Mouse (Mus musculus) lung, postnatal 10 days (tissue): ENCODE results near the gene Aurkb.
"Not testable (repeated sequence)": the region's sequence is repeated elsewhere in the genome, so short reads cannot be mapped to it uniquely, and the experiment has no call there.

Experiments used
- DNase-seq: peaks from one replicate; pipeline ENCODE4 v3.0.0; 2021

Gene Aurkb

DNA sequence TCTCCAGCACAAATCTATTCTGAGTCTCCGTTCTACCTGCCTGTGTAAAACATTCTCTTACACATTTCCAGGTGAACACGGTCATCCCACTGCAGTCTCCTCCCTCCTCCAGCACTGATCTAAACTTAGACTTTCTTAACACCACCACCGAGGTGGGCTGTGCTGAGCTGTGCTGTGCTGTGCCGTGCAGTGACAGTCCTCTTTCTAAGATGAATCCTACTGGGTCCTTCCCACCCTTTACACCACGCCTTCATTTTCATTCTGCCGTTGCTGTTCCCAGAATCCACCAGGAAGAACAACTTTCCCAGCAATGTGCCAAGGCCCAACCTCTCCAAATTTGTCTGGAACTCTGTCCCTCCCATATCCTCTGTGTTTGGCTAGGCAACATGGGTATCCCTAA is 40.9 kb downstream of the Aurkb start:
- DNase-seq, result no peak

DNA sequence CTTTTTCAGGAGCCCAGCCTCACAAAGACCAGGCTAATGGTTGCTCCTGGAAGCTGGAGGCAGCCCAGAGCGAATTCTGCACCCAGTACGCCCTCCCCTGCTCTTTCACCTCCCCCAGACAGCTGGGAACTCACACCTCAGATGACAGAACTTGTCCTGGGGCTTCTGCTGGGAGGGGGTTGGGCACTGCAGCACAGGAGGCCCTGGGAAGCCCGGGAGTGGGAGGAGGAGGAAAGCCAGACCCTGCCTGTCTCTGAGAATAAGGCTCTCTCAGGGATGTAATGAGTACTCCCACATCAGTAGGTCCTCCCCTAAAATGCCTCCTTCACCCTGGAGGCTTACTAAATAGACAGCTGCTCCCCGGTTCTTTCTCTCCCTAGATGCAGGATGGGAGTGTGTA is 41.6 kb downstream of the Aurkb start:
- DNase-seq, result no peak

DNA sequence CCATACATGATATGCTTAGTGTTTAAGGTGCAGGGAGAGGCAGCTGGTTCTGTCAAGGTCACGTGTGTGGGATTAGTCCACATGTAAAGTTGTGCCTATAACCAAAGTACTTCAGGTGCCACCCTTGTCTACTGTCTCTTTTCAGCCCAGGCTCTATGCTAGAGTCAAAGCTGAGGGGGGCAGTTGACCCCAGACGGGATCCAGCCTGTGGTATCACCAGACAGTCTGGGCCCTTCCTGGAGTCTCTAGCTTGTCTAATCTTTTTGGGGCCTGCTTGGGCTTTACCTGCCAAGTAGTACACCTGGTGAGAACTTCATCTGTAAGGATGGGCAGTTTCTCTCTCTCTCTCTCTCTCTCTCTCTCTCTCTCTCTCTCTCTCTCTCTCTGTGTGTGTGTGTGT is 42.1 kb downstream of the Aurkb start:
- DNase-seq, result no peak

DNA sequence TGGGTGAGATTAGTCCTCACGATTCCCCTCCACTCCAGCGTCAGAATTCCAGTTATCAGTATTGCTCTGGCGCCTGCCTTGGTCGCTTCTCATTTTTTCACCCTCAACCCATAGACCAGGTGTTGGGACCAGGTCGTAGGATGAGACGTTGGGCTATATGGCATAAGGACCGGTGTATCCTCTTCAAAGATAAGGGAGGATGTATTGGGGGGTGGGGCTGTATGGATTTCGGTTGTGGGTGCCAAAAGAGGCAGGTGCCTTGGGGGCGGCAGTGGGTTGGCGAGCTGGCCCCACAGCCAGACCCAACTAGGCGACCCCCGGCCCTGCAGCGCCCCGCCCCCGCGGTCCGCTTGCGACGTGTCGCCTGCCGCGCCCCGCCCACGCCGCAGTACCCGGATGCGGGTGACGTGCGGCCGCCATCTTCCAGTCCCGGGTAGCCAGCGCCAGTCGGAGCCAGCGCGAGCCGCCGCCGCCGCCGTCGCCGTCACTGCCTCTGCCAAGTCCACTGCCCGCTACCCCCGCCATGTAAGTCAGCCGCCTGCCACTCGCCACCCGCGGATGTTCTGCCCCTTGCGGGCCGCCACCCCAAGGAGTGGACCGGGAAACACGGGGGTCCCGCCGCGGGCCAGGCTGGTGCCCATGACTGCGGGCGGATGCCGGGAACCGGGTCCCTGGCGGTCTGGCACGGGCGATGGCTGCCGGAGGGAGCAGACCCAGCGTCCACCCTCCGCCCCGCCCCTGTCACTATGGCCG is 42.8 kb downstream of the Aurkb start, which contains the start of gene Vamp2:
TSS of gene Vamp2 (plus strand) at position 388 of the 753 bp plus-strand sequence.
- peak; percentile 93 for DNase-seq

DNA sequence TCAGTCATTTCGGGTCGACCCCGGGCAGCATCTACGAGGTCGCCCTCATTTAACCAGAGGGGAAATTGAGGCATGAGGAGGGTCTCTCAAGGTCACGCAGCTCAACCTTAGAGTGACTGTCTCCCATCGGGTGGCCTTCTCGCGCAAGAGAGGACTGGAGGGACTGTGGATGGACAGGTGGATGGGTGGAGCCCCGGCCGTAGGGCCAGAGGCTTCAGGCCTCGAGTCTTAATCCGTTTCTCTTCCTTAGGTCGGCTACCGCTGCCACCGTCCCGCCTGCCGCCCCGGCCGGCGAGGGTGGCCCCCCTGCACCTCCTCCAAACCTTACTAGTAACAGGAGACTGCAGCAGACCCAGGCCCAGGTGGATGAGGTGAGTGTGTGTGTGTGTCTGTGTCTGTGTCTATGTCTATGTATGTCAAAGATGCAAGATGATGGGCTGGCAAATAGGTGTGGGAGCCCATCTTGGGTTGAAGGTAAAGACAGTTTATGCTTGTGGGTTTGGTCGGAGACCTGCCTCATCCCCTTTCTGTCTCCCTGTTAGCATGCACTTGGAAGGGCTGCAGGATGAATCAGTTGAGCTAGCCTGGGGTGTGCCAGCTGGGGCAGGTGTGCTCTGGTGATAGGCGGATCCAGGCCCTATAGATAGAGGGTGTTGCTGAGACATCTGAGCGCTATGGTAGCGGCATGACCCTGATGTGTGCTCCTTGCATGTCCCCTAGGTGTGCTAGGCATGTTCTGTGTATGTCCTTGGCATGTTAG is 43.6 kb downstream of the Aurkb start:
- no peak for DNase-seq

DNA sequence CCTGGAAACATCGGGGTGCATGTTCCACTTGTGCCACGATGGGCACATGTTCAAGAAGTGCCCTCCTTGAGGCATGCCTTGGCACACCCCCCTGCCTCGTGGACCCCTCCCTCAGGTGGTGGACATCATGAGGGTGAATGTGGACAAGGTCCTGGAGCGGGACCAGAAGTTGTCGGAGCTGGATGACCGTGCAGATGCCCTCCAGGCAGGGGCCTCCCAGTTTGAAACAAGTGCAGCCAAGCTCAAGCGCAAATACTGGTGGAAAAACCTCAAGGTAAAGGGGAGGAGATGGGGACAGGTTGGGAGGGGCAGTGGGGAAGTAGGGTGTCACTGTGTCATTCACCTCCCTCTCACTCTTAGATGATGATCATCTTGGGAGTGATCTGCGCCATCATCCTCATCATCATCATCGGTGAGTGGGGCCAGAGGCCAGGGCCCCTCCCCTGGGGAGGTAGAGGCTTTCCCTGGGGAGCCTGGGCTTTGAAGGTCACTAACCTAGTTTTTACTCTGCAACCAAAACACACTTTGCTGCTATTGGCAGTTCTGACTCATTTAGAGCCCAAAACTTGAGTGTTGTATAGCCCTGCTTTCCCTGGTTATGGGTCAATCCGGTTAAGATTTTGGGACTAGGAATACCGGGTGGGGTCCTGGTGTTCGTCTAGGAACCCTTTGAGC is 44.3 kb downstream of the Aurkb start:
- no peak for DNase-seq

DNA sequence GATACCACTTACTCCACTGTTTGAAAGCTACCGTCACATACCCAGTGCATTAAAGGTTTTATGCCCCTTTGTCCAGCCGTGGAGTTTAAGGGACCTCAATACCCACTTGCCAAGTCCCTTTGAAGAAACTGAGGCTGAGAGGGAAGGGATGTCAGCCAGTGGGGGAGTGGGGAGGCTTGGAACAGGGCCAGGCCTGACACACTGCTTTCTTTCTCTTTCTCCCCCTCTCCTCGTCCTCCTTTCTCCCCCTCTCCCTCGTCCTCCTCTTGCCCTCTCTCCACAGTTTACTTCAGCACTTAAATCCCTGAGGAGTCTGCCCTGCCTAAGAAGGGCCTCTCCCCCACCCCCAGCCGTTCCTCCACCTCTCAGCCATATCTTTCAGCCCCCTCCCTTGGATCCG is 44.9 kb downstream of the Aurkb start:
- no peak for DNase-seq

DNA sequence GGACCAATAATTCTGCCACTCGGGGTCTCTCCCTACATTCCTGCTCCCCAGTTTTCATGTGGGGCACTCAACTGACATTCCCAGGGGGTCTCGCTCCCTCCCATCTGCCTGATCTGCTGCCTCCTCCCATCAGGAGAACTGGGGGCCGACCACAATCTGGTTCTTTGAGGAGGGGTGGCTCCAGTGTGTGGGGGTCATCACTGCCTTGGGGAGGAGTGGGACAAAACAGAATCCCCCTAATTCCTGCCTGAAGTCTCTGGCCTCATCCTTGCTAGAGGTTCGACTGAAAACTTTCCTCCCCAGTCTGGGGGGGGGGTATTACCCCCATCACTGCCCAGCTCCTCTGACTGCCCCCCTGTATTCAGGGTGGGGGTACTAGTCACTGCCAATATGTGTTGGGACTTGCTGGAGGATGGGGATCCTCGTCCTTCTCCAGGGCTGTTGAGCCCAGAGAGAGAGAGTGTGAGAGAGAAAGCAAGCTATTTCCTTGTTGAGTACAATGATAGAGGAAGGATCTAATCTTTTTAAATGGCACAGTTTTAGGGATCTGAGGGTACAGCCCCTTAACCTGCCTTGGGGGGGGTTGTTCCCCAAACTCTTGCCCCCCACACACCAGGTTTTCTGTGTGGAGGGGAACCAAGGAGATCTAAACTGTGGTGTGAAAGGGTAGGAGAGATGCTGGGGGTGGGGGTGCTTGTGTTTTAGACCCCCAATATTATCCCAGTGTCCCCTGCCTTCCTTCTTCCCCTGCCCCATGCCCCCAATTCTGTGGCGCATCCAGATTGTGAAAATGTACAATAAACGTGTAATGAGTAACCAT is 46.3 kb downstream of the Aurkb start:
- no peak for DNase-seq

DNA sequence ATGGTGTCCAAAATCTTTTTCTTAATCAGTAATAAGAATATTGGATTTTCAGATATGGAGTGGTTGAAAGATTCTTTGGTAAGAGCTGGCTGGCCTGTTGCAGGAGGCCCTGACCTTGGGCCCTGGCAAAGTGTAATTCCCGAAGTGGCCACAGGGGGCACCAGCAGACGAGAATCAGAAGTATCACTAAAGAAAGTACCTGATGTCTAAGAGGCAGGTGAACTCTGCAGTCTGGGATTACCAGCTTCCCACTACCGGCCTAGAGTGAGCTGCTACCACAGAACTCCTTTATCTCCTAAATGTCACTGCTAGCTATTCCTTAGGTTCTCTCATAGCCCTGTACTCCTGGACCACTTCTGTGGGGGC is 46.9 kb downstream of the Aurkb start:
- DNase-seq, result peak; percentile 92

DNA sequence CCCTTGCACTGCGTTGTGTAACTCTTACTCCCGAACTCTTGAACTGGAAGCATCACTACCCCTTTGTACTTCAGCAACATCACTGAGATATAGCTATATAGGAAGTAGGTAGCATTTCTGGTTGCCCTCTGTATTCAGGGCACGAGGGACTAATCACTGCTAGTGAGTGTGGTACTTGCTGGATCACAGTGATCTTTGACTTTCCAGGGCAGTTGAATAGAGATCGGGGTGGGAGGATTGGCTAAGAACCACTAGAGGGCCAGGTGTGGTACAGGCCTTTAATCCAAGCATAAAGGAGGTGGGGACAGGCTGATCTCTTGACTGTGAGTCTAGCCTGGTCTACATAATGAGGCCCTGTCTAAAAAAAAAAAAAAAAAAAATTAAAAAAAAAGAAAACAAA is 47.4 kb downstream of the Aurkb start:
- no peak for DNase-seq

DNA sequence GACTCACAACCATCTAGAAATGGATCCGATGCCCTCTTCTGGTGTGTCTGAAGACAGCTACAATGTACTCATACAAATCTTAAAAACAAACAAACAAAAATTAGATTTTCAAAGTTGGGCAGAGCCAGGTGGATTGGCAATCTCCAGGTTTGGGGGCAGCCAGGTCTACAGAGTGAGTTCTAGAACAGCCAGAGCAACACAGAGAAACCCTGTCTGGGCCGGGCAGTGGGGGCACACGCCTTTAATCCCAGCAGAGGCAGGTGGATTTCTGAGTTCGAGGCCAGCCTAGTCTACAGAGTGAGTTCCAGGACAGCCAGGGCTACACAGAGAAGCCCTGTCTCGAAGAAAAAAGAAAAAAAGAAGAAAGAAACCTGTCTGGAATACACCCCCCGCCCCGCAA is 48.4 kb downstream of the Aurkb start:
- not testable (repeated sequence) for DNase-seq

DNA sequence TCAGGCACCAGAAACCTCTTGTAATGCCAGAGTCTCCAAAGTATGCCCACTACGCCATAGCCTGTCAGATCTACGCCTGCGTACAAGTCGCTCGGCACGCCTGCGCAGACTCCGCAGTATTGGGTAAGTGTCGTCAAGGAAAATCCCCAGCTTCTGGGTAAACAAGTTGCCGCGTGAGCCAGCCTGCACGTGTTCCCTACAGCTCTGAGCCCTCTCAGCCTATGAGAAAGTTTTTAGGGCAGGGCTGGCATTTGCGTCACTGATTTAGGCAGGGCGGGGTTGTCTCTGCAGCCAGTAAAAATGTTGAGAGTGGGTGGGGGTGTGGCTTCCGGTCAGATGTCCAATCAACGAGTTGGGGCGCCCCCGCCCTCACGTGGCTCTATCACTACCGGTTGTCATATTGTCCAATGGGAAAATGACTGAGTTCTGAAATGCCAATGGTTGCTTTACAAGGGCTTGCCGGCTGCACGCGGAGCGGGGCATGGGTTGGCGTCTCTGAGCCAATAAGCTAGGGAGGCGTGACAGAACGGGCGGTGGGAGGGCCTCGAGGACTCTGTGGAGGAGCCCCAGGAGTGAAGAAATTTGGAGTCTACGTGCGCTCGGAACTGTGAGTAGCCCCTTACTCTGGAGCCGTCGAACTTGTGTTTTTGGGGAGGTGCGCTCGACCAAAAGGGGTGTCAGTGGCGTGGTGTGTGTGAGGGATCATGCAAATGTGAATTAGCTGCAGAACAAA is 49.4 kb downstream of the Aurkb start, which contains the start of gene Per1:
TSS of gene Per1 (plus strand) at position 521 of the 733 bp plus-strand sequence.
- peak; percentile 100 for DNase-seq

DNA sequence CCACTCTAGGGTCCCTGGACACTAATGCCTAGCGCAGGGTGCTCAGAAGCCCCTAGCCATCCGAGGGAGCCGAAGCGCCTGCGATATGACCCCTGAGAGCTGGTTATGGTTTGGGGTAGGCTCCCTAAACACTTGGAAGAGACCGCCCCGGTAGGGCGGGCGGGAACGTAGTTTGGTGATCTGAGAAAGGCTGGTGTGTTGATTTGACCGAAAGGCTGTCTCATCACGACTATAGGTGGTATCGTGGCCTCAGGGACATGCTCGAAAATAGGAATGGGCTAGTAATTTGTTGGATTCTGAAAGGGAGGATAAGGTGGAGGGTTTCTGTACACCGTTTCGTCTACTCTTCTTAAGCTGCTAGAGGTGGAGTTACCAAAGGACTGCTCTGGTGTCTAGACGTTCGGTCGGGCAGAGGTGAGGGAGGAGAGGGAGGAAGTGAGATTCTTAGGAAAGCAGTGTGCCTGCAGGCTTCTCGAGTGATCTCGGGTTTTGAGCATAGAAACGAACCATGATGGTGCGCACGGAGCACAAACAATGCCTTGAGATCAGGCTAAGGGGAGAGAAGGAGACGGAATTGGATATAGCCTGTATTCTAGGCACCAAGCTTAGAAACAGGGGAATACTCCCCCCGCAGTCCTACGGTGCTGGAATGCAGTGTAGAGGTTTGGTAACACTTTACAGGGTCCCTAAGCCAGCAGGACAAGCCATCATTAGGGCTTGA is 50.2 kb downstream of the Aurkb start:
- DNase-seq, result peak; percentile 69

DNA sequence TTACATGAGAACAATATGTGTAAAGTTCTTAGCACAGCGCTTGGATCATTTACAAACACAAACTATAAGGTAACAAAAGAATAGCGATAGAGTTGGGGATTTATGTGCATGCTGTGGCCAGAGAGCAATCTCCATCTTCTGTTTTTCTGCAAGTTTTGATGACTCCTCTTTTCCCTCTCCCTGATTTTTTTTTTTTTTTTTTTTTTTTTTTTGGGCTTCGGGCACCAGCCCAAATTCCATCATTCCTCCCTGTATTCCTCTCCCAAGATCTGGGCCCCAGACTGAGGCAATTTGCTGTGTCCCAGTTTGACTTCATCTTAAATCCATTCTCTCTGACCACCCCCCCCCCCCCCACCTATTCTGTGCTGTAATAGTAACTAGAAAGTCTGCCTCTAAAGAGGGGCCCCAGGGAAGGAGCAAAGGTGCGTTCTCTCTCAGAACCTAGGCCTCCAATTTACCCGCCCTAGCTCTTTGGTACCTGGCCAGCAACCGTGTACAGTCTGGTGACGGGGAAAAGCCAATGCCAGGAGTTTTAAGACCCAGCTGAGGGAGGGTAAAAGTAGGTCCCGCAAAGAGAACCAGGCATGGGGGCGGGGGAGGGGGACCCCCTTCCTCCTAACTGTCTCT is 51.0 kb downstream of the Aurkb start:
- no peak for DNase-seq

DNA sequence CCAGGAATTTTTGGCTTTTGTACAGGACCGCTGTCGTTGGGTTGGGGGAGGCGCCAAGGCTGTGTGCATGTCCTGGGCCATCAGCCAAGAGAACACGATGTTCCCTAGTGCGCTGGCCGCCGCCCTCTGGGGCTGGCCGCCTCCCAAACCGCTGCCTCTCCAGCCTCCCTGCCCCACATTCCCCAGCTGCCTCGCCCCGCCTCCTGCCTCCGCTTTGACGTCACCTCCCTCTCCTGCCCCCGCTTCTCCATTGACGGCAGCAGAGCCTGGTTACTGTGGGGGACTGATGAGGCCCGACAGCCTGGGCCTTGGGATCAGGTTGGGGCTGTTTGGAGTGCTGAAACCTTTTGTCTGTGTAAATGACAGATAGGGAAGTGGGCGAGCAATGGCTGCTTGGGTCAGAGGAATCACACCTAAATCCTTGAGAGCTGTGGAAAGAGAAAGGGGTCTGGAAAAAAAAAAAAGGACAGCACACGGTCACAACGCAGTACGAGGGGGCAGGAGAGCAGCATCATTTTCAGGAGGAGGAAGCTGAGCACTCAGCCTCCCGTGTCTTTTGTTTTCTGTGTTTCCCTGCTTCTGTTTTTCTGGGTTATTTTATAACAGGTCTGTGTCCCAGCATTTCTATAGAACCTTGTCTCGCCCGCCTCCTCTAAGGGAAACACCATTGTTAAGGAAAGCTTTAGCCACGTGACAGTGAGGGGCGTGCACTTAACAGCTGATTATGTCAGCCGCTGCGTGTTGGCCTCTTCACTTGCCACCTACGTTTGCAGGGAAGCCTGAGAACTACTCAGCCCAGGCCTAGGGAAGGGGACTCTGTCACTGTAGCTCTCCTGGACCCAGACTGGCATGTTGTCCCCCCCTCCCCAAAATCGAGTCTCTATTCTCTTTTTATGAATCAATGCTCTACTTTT is 51.8 kb downstream of the Aurkb start:
- peak; percentile 100 for DNase-seq

DNA sequence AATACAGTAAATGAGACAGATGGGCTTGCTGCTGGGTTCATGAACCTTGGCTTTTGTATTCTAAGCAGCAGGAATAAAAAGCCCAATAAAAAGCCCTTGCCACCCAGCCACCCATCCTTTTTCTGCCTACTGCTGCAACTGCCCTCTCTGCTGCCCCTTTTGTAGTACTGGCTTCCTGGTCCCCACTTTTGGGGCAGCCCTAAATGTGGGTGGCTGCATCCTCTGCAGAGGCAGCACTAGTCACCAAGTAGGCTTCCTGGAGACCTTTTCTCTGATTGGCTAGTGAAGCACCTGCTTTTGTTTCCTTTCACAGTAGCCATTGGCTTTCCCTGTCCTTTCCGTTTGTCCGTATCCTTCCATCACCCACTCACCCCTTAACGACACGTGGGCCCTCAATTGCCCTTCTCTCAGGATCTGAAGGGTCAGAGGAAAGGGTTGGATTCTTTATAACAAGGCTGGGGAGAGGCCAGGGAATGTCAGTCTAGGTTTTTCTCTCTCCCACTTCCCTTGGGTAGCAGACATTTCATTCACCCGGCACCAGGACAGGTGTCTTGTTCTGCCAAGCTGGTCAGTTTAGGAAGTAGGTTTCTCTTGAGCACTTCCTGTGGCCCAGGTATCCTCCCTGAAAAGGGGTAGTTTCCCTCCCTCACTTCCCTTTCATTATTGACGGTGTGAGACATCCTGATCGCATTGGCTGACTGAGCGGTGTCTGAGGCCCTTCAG is 52.8 kb downstream of the Aurkb start:
- no peak for DNase-seq

DNA sequence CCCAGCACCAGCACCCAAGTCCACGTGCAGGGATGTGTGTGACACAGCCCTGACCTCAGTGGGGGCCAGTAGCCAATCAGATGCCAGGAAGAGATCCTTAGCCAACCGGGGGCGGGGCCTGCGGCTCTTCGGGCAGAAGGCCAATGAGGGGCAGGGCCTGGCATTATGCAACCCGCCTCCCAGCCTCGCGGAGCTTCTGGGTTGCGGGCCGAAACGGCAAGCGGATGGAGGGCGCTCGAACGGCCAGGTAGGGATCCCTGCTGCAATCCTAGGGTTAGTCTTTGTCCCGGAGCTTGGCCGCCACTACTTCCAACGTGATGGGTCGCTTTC is 53.3 kb downstream of the Aurkb start:
- peak; percentile 99 for DNase-seq

DNA sequence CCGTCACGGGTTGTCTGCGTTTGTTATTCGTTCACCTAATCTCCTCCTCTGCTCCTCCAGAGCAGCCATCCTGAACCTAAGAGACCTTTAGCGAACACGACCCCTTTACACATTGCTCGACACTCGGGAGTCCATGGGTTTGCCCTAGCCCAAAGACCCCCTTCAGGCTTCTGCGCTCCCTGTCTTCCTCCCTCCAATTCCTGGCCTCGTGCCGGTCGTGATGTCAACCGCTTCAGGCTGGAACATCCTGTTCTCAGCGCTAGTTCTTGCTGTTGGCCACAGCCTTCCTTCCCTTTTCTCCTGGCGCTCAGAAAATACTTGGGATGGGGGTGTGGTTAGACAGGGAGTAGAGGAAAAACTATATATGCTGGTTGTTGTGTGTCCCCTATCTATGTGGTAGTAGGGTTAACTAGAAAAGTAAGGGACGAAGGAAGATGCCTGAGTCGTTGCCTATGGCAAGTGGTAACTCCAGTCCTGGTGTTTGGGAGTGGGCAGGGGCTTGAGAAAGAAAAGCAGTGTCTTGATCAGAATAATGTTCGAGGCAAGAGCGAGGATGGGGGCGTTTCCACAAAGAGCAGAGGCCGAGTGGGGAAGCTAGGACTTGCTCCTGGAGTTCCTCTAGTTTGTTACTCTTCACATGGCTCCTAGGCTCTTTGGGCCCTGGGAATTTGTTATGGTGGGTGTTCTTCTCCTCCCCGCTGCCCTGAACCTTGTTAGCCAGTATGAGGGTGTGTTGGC is 53.9 kb downstream of the Aurkb start:
- peak; percentile 97 for DNase-seq
